Mouse (Mus musculus) heart, adult 2 months (tissue): ENCODE data around the gene Mipep.
A peak's percentile ranks its signal among the peaks of the same experiment; 100 is the strongest.

Source experiments
- CTCF ChIP-seq: fragments of 200-600 bp; IDR thresholded peaks from 2 replicates; pipeline ENCODE4 v1.8.1; 2022; ENCODE audit warnings: antibody characterized with exemption, mild to moderate bottlenecking, moderate library complexity
- POLR2A ChIP-seq: fragments of 200-500 bp; IDR thresholded peaks from 2 replicates; pipeline ENCODE4 v1.6.1; 2011; ENCODE audit warnings: mild to moderate bottlenecking, low read depth, low read length, control low read depth; ENCODE audit not compliant: insufficient read depth

DNA sequence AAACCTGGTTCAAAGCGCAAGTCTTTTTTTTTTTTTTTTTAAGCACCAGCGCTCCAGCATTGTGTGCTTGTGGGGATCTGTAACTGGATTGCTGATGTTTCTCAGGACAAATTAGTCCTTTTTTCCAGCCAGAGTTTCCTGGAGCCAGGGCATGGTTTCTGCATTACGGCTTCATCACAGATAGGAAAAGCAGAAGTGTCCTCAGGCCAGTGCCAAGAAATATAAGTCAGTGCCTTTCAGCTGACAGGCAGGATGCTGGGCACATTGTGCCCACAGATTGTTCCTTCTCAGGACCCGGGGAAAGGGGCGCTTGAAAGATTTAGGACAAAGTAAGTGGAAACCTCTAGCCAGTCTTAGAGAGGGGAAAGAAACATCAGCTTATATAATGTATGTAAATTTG is 20.6 kb upstream of the Mipep start:
- TF ChIP-seq CTCF, result no peak
- peak; percentile 27; the same call in 1 of the 2 replicates for TF ChIP-seq POLR2A
